Mouse (Mus musculus) kidney, adult 8-10 months (tissue): ENCODE measurements around the gene Amd1.

ENCODE experiments used
- DNase-seq, 2 experiments: peaks; one replicate each; pipeline ENCODE4 v3.0.0; 2022

Amd1 gene

GRCm38 (mm10) chr10:40301181-40302075, 558 bp downstream of the Amd1 start:
- peak; percentile 31 to 34 for DNase-seq

- peak; percentile 83 for DNase-seq
Observed at GRCm38 (mm10) chr10:40300648-40301171, 1.3 kb downstream of the Amd1 start.

GRCm38 (mm10) chr10:40292640-40293039, 9.3 kb downstream of the Amd1 start:
- DNase-seq: no peak

- no peak for DNase-seq
Observed at GRCm38 (mm10) chr10:40286767-40287166, 15.2 kb downstream of the Amd1 start.

DNA sequence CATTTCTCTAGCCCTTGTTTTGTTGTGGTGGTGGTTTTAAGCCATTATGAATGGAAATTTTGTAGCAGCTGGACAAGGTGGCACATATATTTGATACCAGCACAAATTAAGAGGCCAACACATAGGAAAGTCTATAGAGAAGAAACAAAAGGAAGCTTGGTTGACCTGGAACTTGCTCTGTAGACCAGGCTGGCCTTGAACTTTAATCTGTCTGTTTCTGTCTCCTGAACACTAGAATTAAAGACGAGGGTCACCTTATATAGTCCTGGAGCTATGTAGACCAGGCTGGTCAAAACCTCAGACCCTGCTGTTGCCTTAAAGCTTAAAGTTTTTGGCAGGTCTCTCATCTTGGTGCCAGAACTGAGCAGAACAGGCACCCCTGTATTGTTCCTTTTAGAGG, 16.4 kb downstream of the Amd1 start:
- no peak for DNase-seq

- DNase-seq: no peak
Observed at GRCm38 (mm10) chr10:40284997-40285396, 17.0 kb downstream of the Amd1 start.

DNA sequence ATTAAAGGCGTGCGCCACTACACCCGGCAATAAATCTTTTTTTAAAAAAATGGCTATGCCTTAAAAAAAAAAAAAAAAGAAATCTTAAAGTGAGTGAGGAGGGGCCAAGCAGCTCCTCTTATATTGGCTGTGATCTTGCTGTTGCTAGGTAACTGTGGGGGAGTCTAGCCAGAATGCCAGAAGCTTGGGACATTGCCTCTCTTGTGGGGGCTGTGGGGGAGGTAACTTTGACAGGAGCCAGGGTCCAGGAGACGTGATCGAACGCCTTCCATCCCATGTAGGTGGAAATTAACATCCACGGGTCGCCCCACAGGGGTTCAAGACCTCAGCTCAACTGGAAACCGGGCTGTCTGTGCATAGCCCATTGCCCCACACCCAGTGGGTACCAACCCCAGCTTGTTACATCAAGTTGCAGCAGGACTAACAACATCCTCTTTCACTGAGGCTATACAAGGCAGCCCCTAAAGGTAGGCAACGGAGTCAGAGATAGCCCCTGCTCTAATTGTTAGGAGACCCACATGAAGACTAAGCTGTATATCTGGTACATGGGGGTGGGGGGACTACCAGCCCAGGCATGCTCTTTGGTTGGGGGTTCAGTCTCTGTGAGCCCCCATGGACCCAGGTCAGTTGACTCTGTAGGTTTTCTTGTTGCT, 17.7 kb downstream of the Amd1 start:
- DNase-seq: no peak

DNA sequence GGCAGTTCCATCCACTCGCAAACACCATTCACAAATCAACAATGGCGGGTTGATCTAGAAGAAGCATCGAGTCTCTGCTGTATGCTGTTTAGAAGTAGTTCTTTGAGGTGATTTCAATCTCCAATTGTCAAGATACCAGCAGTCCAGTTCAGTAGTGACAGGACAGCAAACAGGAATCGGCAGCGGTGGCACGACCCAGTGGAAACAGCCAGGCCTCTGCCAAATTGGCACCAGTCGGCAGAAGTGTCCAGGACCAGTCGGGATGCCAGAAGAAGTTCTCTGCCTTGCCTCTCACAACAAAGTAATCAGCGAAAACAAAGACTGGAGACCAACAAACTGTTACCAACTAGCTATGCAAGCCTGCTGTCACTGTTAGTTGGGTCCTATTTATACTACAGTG, 18.4 kb downstream of the Amd1 start:
- DNase-seq: no peak

GRCm38 (mm10) chr10:40281565-40281964, 20.4 kb downstream of the Amd1 start:
- no peak for DNase-seq

- DNase-seq: no peak
Observed at GRCm38 (mm10) chr10:40278317-40278716, 23.7 kb downstream of the Amd1 start.

- no peak for DNase-seq
Observed at GRCm38 (mm10) chr10:40275991-40276390, 26.0 kb downstream of the Amd1 start.

GRCm38 (mm10) chr10:40273938-40274337, 28.0 kb downstream of the Amd1 start:
- no peak for DNase-seq

DNA sequence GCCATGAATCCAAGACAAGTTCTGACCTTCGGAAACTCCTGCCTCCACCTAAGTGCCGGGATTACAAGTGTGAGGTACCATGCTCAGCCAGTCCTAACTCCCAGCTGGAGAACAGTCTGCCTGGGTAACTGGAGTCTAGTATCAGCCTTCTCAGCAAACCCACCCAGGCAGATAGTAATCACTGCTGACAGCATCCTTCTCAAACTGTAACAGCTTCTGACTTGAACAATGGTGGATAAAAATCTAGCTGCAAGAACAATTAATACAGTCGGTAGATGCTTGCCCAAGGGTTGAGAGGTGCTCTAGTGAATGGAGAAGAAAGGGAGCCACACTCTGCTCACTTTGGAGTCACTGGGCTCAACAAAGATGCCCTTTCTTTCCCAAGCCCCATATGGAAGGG, 30.8 kb downstream of the Amd1 start:
- no peak for DNase-seq

- no peak for DNase-seq
Observed at GRCm38 (mm10) chr10:40264920-40265319, 37.1 kb downstream of the Amd1 start.

- DNase-seq: peak; percentile 62 to 74
Observed at GRCm38 (mm10) chr10:40263691-40264090, 38.3 kb downstream of the Amd1 start.

- no peak for DNase-seq
Observed at GRCm38 (mm10) chr10:40262200-40262599, 39.8 kb downstream of the Amd1 start.

GRCm38 (mm10) chr10:40260305-40260704, 41.7 kb downstream of the Amd1 start:
- no peak for DNase-seq

DNA sequence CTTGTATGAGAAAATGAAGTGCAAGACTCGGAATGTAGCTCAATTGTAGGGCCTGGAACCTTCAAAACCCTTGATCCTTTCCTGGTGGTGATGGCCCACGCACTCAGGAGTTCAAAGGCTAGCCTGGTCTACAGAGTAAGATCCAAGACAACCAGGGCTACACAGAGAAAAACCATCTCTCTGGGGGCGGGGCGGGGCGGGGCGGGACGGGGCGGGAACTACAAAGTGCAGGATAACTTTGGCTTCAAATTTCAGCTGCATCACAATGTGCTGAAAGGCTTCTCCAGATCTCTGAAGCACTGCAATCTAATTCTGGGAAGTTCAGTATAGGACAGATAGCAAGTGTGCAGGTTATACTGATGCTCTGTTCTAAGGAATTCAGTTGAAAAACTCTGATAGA, 42.4 kb downstream of the Amd1 start:
- no peak for DNase-seq

- peak; percentile 47 to 55 for DNase-seq
Observed at GRCm38 (mm10) chr10:40258976-40259375, 43.0 kb downstream of the Amd1 start.

- DNase-seq: peak; percentile 54 to 70
Observed at GRCm38 (mm10) chr10:40258401-40258966, 43.5 kb downstream of the Amd1 start.

DNA sequence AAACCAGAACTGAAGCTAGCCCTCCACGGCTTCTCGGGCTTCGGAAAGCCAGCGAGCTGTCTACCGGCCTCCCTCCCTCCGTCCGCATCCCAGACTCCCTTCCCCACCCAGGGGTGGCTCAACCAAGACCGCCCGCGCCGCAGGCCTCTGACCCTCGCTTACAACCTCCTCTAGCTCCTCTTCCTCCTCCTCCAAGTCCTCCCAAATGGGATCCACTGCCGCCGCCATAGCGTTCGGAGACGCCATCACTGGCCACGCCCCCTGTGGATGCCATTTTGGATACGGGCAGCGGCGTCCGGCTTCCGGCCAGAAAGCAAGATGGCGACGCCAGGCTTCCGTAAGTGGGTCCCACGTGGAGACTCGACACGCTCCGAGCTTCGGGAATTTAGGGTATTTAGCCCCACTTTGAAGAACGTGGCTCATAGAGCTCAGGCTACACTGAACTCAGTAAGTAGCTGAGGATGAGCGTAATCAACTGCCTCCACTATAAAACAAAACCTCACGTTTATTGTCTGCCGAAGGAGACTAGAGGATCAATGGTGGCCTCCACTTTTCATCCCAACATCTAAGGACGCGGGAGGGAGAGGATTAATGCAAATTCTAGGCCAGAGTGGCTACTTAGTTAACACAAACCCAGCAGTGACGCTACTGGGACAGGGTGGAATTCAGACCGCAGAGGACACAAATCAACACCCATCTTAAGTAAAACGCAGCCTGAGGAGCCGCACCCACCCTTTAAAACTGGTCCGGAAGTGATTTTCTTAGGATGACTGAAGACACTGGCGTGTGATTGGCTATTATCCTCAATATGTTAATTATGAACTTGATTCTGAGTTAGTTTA, 44.4 kb downstream of the Amd1 start, which contains the start of gene Gtf3c6:
Gtf3c6 (minus strand) TSS at position 695 of the 842 bp plus-strand sequence.
- DNase-seq: peak; percentile 88 to 94

DNA sequence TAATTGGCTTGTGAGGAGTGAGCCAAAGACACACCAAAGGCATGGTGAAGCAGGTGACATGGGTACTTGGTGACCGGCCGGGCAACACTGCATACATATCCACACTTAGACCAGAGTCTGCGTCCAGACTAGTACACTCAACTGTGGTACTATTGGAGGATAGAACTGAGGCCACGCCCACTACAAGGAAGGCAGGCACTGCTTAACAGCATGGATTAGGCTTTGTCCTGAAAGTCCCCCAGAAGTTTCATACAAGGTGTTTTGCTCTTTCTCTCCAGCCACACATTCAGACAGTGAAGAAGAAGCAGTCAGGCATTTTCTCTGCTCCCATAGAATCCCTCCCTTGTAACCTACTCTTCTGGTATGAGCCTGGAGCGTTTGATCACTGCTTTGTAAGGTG, 45.3 kb downstream of the Amd1 start:
- peak; percentile 67 to 73 for DNase-seq

DNA sequence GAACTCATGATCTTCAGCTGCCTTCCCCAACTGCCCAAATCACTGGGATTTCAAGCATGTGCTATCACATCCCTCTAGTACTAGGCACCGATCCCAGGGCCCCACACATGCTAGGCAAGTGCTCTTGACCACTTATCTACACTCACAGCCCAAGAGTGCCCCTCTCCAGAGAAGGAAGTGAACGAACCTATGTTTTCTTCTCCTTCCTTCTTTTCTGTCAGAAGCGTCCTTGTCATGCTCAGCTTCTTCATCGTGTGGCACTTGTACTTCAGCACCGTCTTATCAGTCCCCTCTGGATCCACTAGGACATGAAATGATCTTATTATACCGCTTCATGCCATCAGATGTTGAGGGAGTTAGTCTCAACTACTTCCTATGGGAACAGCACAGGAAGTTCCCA, 51.0 kb downstream of the Amd1 start:
- no peak for DNase-seq
